Mouse (Mus musculus): ENCODE data around the gene Rftn1. TPM values are rescaled to one million over a fixed set of nuclear protein-coding genes. Genes with fewer than 3 reads are reported as not detected.

Rftn1 gene
- 14.6 and 18.6 TPM in 2 replicates for polyA plus RNA-seq (2012; rRNA removed)

DNA sequence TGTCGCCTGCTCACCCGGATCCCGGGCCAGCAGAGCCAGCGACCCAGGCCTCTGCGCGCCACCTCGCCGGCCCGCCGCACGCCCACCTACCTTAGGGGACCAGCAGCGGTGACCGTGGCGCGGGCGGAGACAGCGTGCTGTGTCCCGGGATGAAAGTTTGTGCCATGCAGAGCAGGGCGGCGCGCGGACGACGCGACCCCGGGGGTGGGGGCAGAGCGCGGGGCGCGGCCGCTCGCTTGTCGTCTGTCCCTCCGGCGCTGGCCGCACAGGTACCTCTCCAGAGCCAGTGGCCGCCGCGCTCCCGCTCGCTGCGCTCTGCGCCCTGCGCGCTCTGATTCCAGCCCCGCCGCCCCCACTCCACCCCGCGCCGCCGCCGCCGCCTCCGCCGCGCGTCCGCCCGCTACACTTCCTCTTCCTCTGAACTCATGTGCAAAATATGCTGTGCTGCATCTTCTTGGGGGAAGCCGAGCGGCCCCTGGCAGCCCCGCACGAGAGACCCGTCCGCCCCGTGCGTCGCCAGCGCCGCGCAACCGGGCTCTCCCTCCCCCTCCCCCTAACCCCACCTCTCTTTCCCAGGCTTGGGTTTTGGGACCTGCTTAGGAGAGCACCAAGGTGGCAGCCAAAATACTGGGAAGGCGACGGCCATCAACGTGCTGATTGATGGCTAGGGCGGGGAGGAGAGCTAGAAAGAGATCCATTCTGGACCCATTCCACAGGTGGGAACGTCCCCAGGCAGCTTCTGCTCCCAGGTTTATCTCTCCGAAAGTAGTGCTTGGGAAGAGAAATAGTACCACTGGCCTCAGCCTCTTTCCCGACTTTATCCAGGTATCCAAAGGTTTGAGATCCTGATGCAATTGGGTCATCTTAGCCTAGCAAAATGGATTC, at the start of gene Rftn1:
Gene Rftn1 (minus strand): TSS at position 544 of the 885 bp plus-strand sequence.
- H3K27ac ChIP-seq (ENCODE audit: insufficient read depth, low read depth, low read length): no peak within 1 kb of the TSS
- peak within 1 kb of the TSS; percentile 70 for H3K4me3 ChIP-seq (ENCODE audit: insufficient read depth, low read depth, low read length)
- H3K27me3 ChIP-seq (replicated peaks; ENCODE audit: control insufficient read depth, insufficient read depth, low read length): no peaks in the 10 kb centered on the region
- WGBS: 2% methylated on average over 79 of the region's 79 CpGs
- TF ChIP-seq CTCF (conservative IDR thresholded peaks at IDR 0.05; ENCODE audit: insufficient read depth, insufficient read length, low read depth, low read length) (no peak), POLR2A (IDR thresholded peaks at IDR 0.05; ENCODE audit: low read depth, low read length) (no peak)
- peak; percentile 67 for DNase-seq
- no peaks in the 10 kb centered on the region for H3K36me3 ChIP-seq (ENCODE audit: control insufficient read depth, insufficient read depth, low read length)
- no peaks in the 10 kb centered on the region; the same call in 1 of the 2 replicates for H3K4me1 ChIP-seq (ENCODE audit: control insufficient read depth, insufficient read depth, low read length)

- H3K4me3 ChIP-seq (ENCODE audit: insufficient read depth, low read depth, low read length): no peak overlapping the region
- WGBS: 58% methylated on average over 11 of the region's 11 CpGs
- DNase-seq: no peak
- no peak overlapping the region for H3K27ac ChIP-seq (ENCODE audit: insufficient read depth, low read depth, low read length)
- H3K36me3 ChIP-seq (ENCODE audit: control insufficient read depth, insufficient read depth, low read length): no peaks in the 10 kb centered on the region
- no peaks in the 10 kb centered on the region for H3K27me3 ChIP-seq (replicated peaks; ENCODE audit: control insufficient read depth, insufficient read depth, low read length)
- no peaks in the 10 kb centered on the region for H3K4me1 ChIP-seq (ENCODE audit: control insufficient read depth, insufficient read depth, low read length)
- no peak for TF ChIP-seq POLR2A (IDR thresholded peaks at IDR 0.05; ENCODE audit: low read depth, low read length)
- no peak for TF ChIP-seq CTCF (conservative IDR thresholded peaks at IDR 0.05; ENCODE audit: insufficient read depth, insufficient read length, low read depth, low read length)
Observed at GRCm38 (mm10) chr17:50237818-50238610, 47.5 kb upstream of the Rftn1 start.

DNA sequence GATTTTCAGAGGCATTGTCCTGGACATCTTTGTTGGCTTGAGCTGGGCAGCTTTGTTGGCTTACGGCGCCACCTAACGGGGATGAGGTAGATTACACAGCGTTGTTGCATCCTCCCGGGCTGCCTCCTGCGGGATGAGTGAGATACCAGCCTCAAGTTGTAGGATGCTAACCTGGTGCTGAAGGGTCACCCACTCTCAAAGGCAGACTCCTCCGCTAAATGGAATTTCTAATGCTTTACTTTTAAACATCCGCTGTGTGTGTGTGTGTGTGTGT, 46.9 kb upstream of the Rftn1 start:
- no peak overlapping the region for H3K27ac ChIP-seq (ENCODE audit: insufficient read depth, low read depth, low read length)
- 2% methylated on average over 8 of the region's 8 CpGs for WGBS
- H3K27me3 ChIP-seq (replicated peaks; ENCODE audit: control insufficient read depth, insufficient read depth, low read length): no peaks in the 10 kb centered on the region
- no peaks in the 10 kb centered on the region for H3K36me3 ChIP-seq (ENCODE audit: control insufficient read depth, insufficient read depth, low read length)
- peak; percentile 78 for DNase-seq
- peak; percentile 95 for TF ChIP-seq CTCF (conservative IDR thresholded peaks at IDR 0.05; ENCODE audit: insufficient read depth, insufficient read length, low read depth, low read length)
- no peak for TF ChIP-seq POLR2A (IDR thresholded peaks at IDR 0.05; ENCODE audit: low read depth, low read length)
- H3K4me3 ChIP-seq (ENCODE audit: insufficient read depth, low read depth, low read length): no peak overlapping the region
- H3K4me1 ChIP-seq (ENCODE audit: control insufficient read depth, insufficient read depth, low read length): no peaks in the 10 kb centered on the region

GRCm38 (mm10) chr17:50236702-50237435, 46.4 kb upstream of the Rftn1 start:
- no peak for DNase-seq
- H3K4me1 ChIP-seq (ENCODE audit: control insufficient read depth, insufficient read depth, low read length): no peaks in the 10 kb centered on the region
- WGBS: 52% methylated on average over 9 of the region's 9 CpGs
- no peaks in the 10 kb centered on the region for H3K36me3 ChIP-seq (ENCODE audit: control insufficient read depth, insufficient read depth, low read length)
- TF ChIP-seq POLR2A (IDR thresholded peaks at IDR 0.05; ENCODE audit: low read depth, low read length): no peak
- no peaks in the 10 kb centered on the region for H3K27me3 ChIP-seq (replicated peaks; ENCODE audit: control insufficient read depth, insufficient read depth, low read length)
- no peak overlapping the region for H3K4me3 ChIP-seq (ENCODE audit: insufficient read depth, low read depth, low read length)
- H3K27ac ChIP-seq (ENCODE audit: insufficient read depth, low read depth, low read length): no peak overlapping the region

- Histone ChIP-seq H3K27ac (ENCODE audit: insufficient read depth, low read depth, low read length) (no peak overlapping the region), H3K27me3 (replicated peaks; ENCODE audit: control insufficient read depth, insufficient read depth, low read length) (no peaks in the 10 kb centered on the region), H3K36me3 (ENCODE audit: control insufficient read depth, insufficient read depth, low read length) (no peaks in the 10 kb centered on the region), H3K4me3 (ENCODE audit: insufficient read depth, low read depth, low read length) (no peak overlapping the region), H3K4me1 (ENCODE audit: control insufficient read depth, insufficient read depth, low read length) (no peaks in the 10 kb centered on the region)
- no peak for DNase-seq
- TF ChIP-seq CTCF (conservative IDR thresholded peaks at IDR 0.05; ENCODE audit: insufficient read depth, insufficient read length, low read depth, low read length): no peak
- TF ChIP-seq POLR2A (IDR thresholded peaks at IDR 0.05; ENCODE audit: low read depth, low read length): no peak
- 69% methylated on average over 13 of the region's 13 CpGs for WGBS
Observed at GRCm38 (mm10) chr17:50235943-50236701, 45.6 kb upstream of the Rftn1 start.

DNA sequence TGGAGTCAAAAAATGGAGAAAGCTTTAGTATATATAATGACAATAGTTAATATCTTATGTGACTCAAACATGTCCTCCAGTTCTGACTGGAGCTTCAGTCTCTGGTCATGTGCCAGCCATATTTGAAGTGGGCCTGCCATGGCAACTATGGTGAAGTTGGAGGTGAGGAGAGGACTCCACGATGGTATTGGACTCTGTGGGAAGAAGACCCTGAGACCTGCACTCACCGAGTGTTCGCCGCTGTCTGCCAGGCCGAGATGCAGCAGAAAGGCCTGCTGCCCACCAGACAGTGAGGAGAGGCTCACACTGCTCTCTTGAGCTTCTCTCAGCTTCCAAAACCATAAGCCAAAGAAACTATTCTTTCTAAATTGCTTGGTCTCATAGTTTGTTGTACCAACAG, 43.5 kb upstream of the Rftn1 start:
- H3K36me3 ChIP-seq (ENCODE audit: control insufficient read depth, insufficient read depth, low read length): no peaks in the 10 kb centered on the region
- no peak for DNase-seq
- no peak overlapping the region for H3K4me3 ChIP-seq (ENCODE audit: insufficient read depth, low read depth, low read length)
- WGBS: 98% methylated on average over 5 of the region's 5 CpGs
- H3K4me1 ChIP-seq (ENCODE audit: control insufficient read depth, insufficient read depth, low read length): no peaks in the 10 kb centered on the region
- H3K27me3 ChIP-seq (replicated peaks; ENCODE audit: control insufficient read depth, insufficient read depth, low read length): no peaks in the 10 kb centered on the region
- TF ChIP-seq CTCF (conservative IDR thresholded peaks at IDR 0.05; ENCODE audit: insufficient read depth, insufficient read length, low read depth, low read length) (no peak), POLR2A (IDR thresholded peaks at IDR 0.05; ENCODE audit: low read depth, low read length) (no peak)
- no peak overlapping the region for H3K27ac ChIP-seq (ENCODE audit: insufficient read depth, low read depth, low read length)
